Mouse (Mus musculus) liver, postnatal 0 days (tissue): ENCODE results near the gene Rap1b. TPM values are rescaled to one million over a fixed set of nuclear protein-coding genes. Genes with fewer than 3 reads are reported as not detected.

Experiments used
- ATAC-seq: fragments of 200-750 bp; cut with Nextera tagmentation; 2 replicates; pipeline ENCODE4 v1.8.0; 2017; ENCODE audit warnings: mild to moderate bottlenecking, moderate library complexity
- DNase-seq: peaks from one replicate; pipeline ENCODE4 v3.0.0-alpha.2; 2016
- H3K27ac ChIP-seq: fragments of 300-500 bp; sonication (generic); 2 replicates; pipeline ENCODE4 v1.5.1; 2014; ENCODE audit warnings: antibody characterized with exemption, moderate library complexity, mild to moderate bottlenecking, low read depth
- H3K27me3 ChIP-seq: fragments of 300-500 bp; sonication (generic); 2 replicates; pipeline ENCODE4 v1.6.1; 2014; ENCODE audit warnings: low read length, control low read depth, mixed read lengths; ENCODE audit not compliant: insufficient read depth
- H3K36me3 ChIP-seq: fragments of 300-500 bp; sonication (generic); replicated peaks from 2 replicates; pipeline ENCODE4 v1.6.1; 2014; ENCODE audit warnings: mild to moderate bottlenecking, control low read depth, low read length, moderate library complexity, mixed read lengths; ENCODE audit not compliant: insufficient read depth
- H3K4me1 ChIP-seq: fragments of 300-500 bp; sonication (generic); 2 replicates; pipeline ENCODE4 v1.6.1; 2014; ENCODE audit warnings: antibody characterized with exemption, mild to moderate bottlenecking, control low read depth; ENCODE audit not compliant: insufficient read depth
- H3K4me2 ChIP-seq: fragments of 300-500 bp; sonication (generic); 2 replicates; pipeline ENCODE4 v1.6.1; 2014; ENCODE audit warnings: low read depth, mild to moderate bottlenecking, low read length, moderate library complexity, mixed read lengths
- H3K4me3 ChIP-seq: fragments of 300-500 bp; sonication (generic); 2 replicates; pipeline ENCODE4 v1.5.1; 2014; ENCODE audit warnings: low read depth, low read length
- H3K9ac ChIP-seq: fragments of 300-500 bp; sonication (generic); replicated peaks from 2 replicates; pipeline ENCODE4 v1.6.1; 2014; ENCODE audit warnings: mild to moderate bottlenecking, moderate library complexity
- H3K9me3 ChIP-seq: fragments of 300-500 bp; sonication (generic); 2 replicates; pipeline ENCODE4 v1.6.1; 2016; ENCODE audit warnings: mild to moderate bottlenecking, control low read depth, low read length, mixed read lengths
- CTCF ChIP-seq: sonication (generic); IDR thresholded peaks from 2 replicates; pipeline ENCODE4 v1.5.1; 2016; ENCODE audit warnings: antibody characterized with exemption, low read depth
- EP300 ChIP-seq: IDR thresholded peaks from 2 replicates; pipeline ENCODE4 v1.6.1; 2016; ENCODE audit warnings: antibody characterized with exemption, low read depth, mild to moderate bottlenecking
- WGBS: fragments of 180-500 bp; shearing (Covaris S2); extraction: QIAGEN DNeasy Blood & Tissue Kit; methylation state at CpG from one replicate; pipeline ENCODE4 v1.1.7; 2014; ENCODE audit not compliant: insufficient replicate concordance; 5-methylcytosine and 5-hydroxymethylcytosine counted together
- polyA plus RNA-seq: library from polyadenylated mRNA; unstranded; fragments of >200 nt; fragmentation: Nextera tagmentation; extraction: Ambion mirVana; gene quantifications from 2 replicates; pipeline ENCODE4 v1.2.1, GENCODE M21; 2015

Rap1b gene
- polyA plus RNA-seq, 1 experiment from 2014 or later = 105 TPM

DNA sequence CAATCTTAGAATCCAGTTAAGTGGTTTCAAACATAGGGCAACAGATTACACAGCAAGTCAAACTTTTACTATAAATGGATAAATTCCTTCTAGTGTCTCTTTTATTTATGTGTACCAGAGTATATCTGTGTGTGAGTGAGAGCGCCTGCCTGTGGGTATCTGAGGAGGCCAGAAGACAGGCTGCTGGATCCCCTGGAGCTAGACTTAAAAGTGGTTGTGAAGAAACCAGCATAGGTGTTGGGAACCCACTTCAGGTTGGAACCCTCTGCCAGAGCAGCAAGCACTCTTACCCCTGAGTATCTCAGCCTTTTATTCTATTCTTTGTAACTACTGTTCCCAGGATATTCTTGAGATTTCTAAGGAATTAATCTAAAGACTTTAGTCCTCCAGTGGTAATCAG, 4.1 kb downstream of the Rap1b start:
- ATAC-seq = no peak
- H3K9ac ChIP-seq = no peak overlapping the region
- WGBS = 68% methylated on average over 1 of the region's 1 CpGs

DNA sequence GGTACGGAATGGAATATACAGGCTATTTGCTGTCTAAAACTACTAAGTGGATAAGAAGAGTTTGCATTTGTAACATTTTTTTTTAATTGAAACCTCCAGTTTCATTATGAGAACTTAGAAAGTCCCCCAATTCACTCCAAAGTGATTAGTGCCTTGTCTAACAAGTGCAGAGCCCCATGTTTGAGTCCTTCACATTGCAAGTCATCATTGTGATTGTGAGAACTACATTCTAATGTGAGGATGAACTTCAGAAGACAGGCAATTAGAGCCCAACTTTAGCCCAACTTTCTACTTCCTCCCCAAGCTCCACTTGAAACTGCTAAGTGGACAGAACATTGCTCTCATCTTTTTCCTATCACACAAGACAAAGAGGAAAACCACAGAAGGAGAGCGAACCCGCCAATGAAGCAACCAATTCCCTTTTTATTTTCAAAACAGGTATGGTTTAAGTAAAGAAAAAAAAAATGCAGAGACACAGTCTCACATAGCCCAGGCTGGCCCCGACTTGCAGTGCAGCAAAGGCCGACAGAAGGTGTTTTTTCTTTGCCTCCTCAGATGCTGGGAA, 5.3 kb downstream of the Rap1b start:
- no peak for TF ChIP-seq EP300
- no peak for TF ChIP-seq CTCF
- ATAC-seq = no peak
- Histone ChIP-seq H3K4me3 (no peak overlapping the region), H3K9me3 (no peaks in the 10 kb centered on the region), H3K4me1 (peaks cover 46% of the 10 kb centered on the region), H3K36me3 (no peaks in the 10 kb centered on the region), H3K27ac (no peak overlapping the region), H3K27me3 (no peaks in the 10 kb centered on the region), H3K4me2 (peak overlapping the region; percentile 47), H3K9ac (no peak overlapping the region)
- no peak for DNase-seq
- 43% methylated on average over 5 of the region's 5 CpGs for WGBS

More for the DNA sequence above, 4.1 kb downstream of the Rap1b start:
- no peaks in the 10 kb centered on the region for H3K9me3 ChIP-seq
- no peak overlapping the region for H3K27ac ChIP-seq
- TF ChIP-seq EP300 = no peak
- TF ChIP-seq CTCF = no peak
- DNase-seq = no peak
- no peaks in the 10 kb centered on the region for H3K36me3 ChIP-seq
- H3K27me3 ChIP-seq = no peaks in the 10 kb centered on the region
- H3K4me3 ChIP-seq = no peak overlapping the region
- no peak overlapping the region for H3K4me2 ChIP-seq
- peaks cover 40% of the 10 kb centered on the region for H3K4me1 ChIP-seq

DNA sequence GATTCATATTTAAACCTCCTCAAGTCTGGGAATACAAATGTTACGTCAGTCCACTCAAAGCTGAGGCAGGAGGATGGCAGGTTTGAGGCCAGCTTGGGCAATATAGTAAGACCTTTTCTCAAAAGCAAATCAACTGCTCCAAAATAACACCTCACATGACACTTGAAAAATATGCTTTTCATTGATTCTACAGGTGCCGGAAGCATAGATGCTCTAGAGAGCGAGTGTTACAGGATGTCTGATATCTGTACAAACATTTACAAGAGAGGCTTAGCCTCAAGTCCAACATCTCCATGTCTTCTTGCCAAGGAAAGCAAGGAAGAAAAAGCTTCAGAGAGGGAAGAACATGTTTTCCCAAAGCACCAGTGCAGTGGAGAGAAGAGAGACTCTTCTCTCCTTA, 6.1 kb downstream of the Rap1b start:
- no peak overlapping the region for H3K27ac ChIP-seq
- TF ChIP-seq CTCF (no peak), EP300 (no peak)

DNA sequence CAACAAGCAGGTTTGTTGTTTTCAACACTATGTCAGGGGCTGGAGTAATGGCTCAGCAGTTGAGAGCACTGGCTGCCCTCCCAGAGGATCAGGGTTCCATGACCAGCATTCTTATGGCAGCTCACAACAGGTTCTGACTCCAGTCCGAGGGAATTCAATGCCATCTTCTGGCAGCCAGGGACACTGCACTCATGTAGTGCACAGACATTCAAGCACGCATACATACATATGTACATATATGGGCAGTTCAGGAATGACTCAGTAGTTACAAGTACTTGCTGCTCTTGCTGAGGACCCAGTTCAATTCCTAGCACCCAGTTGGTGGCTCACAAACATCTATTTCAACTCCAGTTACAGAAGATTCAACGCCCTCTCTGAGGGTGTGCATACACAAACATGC, 6.9 kb downstream of the Rap1b start:
- DNase-seq = no peak

More for the DNA sequence above, 6.1 kb downstream of the Rap1b start:
- Histone ChIP-seq H3K4me2 (peak overlapping the region; percentile 4), H3K4me1 (peaks cover 46% of the 10 kb centered on the region), H3K4me3 (no peak overlapping the region), H3K36me3 (no peaks in the 10 kb centered on the region), H3K9me3 (no peaks in the 10 kb centered on the region), H3K27me3 (no peaks in the 10 kb centered on the region), H3K9ac (no peak overlapping the region)
- DNase-seq (no peak), ATAC-seq (no peak)
- WGBS = 66% methylated on average over 3 of the region's 3 CpGs

DNA sequence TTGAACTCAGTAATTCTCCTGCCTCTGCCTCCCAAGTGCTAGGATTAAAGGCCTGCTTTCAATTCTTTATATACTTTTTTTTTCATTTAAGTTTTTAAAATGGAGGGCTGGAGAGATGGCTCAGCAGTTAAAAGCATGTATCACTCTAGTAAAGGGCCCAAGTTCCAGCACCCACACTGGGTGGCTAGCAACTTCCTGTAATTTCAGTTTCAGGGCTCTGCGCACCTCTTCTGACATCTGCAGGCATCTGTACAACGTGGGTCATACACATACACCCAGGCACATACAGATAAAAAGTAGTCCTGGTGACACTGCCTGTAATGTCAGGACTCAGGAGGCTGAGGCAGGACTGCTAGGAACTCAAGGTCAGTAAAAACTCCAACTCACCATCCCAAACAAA, 9.5 kb downstream of the Rap1b start:
- Histone ChIP-seq H3K9ac (no peak overlapping the region), H3K27me3 (no peaks in the 10 kb centered on the region), H3K4me1 (peaks cover 29% of the 10 kb centered on the region), H3K36me3 (no peaks in the 10 kb centered on the region), H3K4me2 (no peak overlapping the region), H3K9me3 (no peaks in the 10 kb centered on the region), H3K27ac (no peak overlapping the region), H3K4me3 (no peak overlapping the region)
- no peak for DNase-seq
- no peak for ATAC-seq
- no peak for TF ChIP-seq CTCF
- WGBS = 24% methylated on average over 2 of the region's 2 CpGs

More for the DNA sequence above, 6.9 kb downstream of the Rap1b start:
- Histone ChIP-seq H3K4me2 (no peak overlapping the region), H3K9me3 (no peaks in the 10 kb centered on the region), H3K9ac (no peak overlapping the region), H3K4me3 (no peak overlapping the region), H3K4me1 (peaks cover 42% of the 10 kb centered on the region), H3K27ac (no peak overlapping the region), H3K27me3 (no peaks in the 10 kb centered on the region), H3K36me3 (no peaks in the 10 kb centered on the region)
- ATAC-seq = peak; percentile 64
- 85% methylated on average over 3 of the region's 3 CpGs for WGBS
- TF ChIP-seq EP300 = no peak
- peak; percentile 50 for TF ChIP-seq CTCF

DNA sequence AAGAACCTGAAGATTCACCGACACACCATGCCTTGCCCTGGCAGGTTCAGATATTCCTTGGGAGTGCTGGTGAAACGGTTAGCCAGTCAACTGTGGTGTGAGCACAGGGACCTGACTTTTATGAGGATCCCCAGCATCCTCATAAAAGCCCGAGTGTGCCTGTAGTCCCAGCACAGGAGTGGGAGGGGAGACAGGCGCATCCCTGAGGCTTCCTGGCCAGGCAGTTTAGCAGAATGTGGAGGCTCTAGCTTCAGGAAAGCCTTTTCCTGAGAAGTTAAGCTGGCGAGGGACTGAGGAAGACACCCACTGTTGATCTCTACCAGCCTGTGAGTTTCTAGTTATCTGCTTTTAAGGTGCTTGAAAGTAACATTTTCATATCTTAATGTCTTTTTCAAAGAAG, 10.4 kb downstream of the Rap1b start:
- Histone ChIP-seq H3K4me1 (peaks cover 28% of the 10 kb centered on the region), H3K4me3 (no peak overlapping the region), H3K27ac (no peak overlapping the region), H3K27me3 (no peaks in the 10 kb centered on the region), H3K9ac (no peak overlapping the region), H3K36me3 (no peaks in the 10 kb centered on the region), H3K4me2 (no peak overlapping the region), H3K9me3 (no peaks in the 10 kb centered on the region)
- ATAC-seq (no peak), DNase-seq (no peak)
- TF ChIP-seq EP300 (no peak), CTCF (no peak)
- WGBS = 60% methylated on average over 5 of the region's 5 CpGs

DNA sequence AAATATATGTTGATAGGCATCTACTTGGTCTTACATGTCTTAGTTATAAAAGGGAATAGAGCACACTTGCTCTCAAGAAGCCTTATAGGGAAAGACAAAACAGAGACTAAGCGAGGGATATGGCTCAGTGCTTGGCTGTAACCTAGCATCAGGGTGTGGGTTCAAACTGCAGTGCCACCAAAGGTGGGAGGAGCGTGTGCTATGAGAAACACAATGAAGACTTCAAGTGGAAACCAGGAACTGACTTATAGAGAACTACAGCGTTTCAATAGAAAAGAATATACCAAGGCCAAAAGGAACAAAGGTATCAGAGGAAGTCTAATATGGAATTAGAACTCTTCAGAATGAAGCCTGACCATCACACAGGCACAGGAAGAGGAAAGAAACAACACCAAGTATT, 15.0 kb downstream of the Rap1b start:
- ATAC-seq (no peak), DNase-seq (no peak)
- no peaks in the 10 kb centered on the region for H3K36me3 ChIP-seq
- TF ChIP-seq EP300 (no peak), CTCF (no peak)
- no peak overlapping the region for H3K4me3 ChIP-seq
- peaks cover 27% of the 10 kb centered on the region for H3K4me1 ChIP-seq
- no peaks in the 10 kb centered on the region for H3K27me3 ChIP-seq
- no peak overlapping the region for H3K27ac ChIP-seq
- WGBS = 54% methylated on average over 3 of the region's 3 CpGs
- no peaks in the 10 kb centered on the region for H3K9me3 ChIP-seq
- no peak overlapping the region for H3K4me2 ChIP-seq
- H3K9ac ChIP-seq = no peak overlapping the region
